Mouse (Mus musculus): ENCODE results near the gene Myh1.

The Myh1 gene

DNA sequence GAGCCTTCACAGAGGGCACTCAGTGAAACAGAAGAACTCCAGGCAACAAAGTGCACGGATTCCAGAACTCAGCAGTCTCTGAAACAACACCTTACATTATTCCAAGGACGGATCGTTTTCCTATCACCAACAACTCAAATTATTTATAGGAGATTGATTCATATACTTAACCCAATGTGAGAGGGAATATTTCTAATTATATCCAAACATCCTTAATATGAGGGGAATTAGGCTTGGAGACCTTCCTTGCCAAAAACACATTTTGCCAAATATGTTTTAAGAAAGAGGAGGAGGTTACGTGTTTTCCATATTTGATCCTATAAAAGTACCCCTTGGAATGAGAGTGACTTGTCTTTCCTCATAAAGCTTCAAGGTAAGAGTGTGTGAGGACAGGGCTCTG, at the start of gene Myh1:
TSS of gene Myh1 (plus strand) at position 301 of the 400 bp plus-strand sequence.
- DNase-seq (ENCODE audit: low spot score): no peak

GRCm38 (mm10) chr11:67150237-67150636, 49.6 kb upstream of the Myh1 start:
- DNase-seq (ENCODE audit: low spot score): no peak

- DNase-seq (ENCODE audit: low spot score): no peak
Measured at GRCm38 (mm10) chr11:67151159-67151558, 48.7 kb upstream of the Myh1 start.

DNA sequence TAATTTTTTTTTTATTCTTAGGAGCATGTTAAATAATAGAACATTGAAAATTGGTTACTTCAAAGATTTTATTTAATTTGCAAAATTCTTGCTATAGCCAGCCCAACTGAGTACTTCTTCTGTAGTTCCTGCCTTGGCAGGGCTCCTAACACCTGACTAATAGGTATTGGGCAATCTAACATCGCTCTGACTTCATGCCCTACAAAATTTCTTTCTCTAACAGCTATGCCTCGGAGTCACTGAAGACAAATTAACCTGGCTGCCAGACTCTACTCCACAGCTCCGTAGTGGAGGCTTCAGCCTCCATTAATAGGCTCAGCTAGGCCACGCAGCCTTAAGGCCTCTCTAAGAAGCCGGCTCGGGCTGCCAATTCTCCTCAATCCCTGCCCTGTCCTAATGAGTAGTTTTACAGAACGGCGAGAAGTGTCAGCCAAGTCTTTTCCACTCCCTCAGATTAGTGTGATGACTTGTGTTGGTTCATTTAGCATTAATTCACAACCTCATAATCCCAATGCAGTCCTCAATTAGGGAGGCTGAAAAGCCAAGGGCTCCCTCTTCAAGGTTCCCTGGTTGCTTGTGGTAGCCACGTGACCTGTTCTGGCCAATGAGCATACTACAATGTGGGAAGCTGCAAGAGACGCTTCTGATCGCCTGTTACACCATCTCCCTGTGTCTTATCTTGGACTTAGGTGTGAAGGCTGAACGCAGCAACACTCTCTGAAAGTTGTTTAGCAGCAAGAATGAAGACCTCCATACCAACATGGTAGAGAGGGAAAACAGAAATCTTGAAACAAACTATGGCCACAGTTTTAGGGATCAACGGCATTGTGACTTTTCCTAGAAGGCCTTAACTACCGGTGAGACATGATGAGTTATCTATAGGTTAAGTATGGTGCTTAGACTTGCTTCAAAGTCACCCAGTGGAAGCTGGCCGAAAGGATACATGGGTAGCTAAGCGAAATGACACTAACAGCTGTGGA, 47.9 kb upstream of the Myh1 start:
- no peak for DNase-seq (ENCODE audit: low spot score)

DNA sequence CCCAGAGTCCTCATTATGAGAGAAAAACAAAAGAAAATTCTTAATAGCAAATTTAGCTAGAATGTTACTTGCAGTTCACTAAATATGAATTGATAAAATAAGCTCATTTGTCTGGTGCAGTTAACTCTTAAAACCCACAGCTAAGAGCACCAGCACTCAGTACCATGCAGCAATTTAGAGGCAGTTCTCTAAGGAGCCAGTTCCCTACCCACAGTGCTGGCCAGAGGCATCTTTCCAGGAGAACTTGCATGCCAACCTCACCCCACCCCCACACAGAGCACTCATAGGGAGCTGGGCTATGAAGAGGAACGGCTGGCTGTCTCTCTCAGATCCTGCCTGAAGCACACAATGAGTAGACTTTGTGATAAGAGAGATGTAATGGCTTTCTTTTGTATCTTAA, 46.7 kb upstream of the Myh1 start:
- DNase-seq (ENCODE audit: low spot score): no peak

GRCm38 (mm10) chr11:67153843-67154242, 46.0 kb upstream of the Myh1 start:
- DNase-seq (ENCODE audit: low spot score): no peak

DNA sequence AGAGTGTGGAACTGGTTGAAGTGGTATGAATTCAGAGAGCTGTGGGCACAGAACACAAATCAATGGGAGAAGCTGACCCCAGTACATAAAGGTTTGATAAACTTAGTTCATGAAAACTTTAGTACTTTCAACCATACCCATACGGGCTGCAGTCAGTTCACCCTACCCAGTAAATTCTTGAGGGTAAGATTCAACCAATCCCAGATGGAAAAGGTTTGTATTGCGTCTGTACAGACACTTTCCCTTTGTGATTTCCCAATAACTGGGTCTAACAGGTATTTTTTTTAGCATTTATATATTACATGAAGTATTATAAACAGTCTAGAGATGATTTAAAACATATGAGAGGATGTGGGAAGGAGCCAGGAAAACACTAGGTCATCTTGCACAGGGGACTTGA, 44.2 kb upstream of the Myh1 start:
- no peak for DNase-seq (ENCODE audit: low spot score)

GRCm38 (mm10) chr11:67160131-67160530, 39.7 kb upstream of the Myh1 start:
- DNase-seq (ENCODE audit: low spot score): no peak

DNA sequence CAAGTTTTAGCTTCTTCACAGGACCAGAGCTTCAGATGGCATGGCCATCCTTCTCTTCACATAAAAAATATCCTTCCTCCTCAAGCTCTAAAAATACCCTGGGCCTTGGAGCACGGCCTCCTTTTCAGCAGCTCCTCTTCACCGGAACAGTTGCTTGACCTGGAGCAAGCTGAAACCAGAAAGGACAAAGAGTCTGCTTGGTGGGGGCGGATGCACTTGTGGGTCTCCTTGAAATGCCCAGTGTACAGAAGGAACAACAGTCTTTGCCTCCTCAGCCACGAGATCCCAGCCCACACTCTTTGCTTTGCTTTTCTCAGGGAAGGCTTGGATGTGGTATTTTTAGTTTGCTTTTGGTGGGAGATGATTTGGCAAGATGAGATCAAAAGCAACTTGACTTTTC, 36.2 kb upstream of the Myh1 start:
- no peak for DNase-seq (ENCODE audit: low spot score)

DNA sequence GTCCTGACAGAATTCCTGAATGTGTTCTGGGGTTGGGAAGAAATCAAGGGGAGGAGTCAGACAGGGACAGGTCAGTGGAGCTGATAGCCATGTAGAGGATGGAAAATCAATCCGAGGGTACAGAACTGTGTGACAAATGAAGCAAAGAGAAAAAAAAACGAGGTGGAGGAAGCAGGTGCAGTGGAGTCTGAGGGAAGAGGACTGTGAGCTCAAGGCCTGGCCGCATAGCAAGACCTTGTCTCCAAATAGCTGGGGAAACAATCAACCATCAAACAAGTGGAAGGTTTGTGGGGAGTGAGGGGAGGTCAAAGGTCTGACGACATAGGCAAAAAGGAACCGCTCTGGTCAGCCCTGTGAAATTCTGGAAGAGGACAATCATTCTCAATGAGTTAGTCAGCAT, 35.0 kb upstream of the Myh1 start:
- no peak for DNase-seq (ENCODE audit: low spot score)

DNA sequence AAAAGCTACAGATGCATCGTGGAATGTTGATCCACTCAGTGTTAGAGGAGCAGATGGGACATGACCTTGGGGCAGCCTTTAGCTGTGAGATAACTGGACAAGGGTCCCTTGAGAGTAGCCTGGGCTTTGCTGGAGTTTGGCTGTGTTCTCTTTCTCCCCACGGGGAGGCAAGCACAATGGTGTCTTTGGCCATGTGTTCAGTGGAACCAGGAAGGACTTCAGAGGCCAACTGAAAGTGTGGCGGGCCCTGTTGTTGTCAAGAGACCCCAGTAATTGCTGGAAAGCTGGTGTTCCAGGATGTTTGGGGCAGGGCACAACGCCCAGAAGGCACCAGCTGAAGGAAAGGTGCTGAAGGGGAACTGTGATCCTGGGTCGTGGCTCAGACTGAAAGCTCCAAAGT, 30.6 kb upstream of the Myh1 start:
- DNase-seq (ENCODE audit: low spot score): no peak

- DNase-seq (ENCODE audit: low spot score): no peak
Measured at GRCm38 (mm10) chr11:67170727-67171126, 29.1 kb upstream of the Myh1 start, which contains the start of gene Myh2. TSS of gene Myh2 (plus strand) at chr11:67171027.

- no peak for DNase-seq (ENCODE audit: low spot score)
Measured at GRCm38 (mm10) chr11:67172439-67172838, 27.4 kb upstream of the Myh1 start.

DNA sequence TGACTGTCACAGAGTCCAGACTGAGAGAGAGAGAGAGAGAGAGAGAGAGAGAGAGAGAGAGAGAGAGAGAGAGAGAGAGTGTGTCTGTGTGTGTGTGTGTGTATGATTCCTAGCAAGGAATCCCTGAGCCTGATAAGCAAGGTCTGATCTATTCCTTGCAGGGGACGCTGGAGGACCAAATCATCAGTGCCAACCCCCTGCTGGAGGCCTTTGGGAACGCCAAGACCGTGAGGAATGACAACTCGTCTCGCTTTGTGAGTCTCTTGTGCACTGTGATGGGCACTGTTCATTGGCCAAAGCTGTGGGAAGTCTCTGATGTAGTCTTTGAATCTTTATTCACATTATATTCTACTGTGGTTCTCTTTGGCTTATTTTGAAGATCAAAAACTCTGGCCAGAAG, 23.5 kb upstream of the Myh1 start:
- DNase-seq (ENCODE audit: low spot score): no peak

GRCm38 (mm10) chr11:67190316-67190715, 9.5 kb upstream of the Myh1 start:
- DNase-seq (ENCODE audit: low spot score): no peak

DNA sequence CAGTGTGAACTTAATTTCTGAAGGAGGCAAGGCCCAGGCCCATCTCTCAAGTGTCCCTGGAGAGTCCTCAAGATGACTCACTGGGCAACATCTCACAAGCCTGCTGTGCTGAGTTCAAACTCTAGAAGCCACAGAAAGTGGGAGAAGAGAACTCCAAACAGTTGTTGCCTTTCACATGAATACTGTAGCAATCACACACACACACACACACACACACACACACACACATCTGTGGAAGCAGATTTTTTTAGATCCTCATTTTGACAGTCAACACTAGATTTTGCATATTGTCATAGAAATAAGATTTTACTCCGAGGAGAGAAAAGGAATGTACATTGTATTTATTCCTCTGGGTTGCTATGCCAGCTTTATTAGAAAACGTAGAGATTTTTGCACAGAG, 9.0 kb upstream of the Myh1 start:
- DNase-seq (ENCODE audit: low spot score): no peak

- DNase-seq (ENCODE audit: low spot score): no peak
Measured at GRCm38 (mm10) chr11:67191496-67191895, 8.4 kb upstream of the Myh1 start.

DNA sequence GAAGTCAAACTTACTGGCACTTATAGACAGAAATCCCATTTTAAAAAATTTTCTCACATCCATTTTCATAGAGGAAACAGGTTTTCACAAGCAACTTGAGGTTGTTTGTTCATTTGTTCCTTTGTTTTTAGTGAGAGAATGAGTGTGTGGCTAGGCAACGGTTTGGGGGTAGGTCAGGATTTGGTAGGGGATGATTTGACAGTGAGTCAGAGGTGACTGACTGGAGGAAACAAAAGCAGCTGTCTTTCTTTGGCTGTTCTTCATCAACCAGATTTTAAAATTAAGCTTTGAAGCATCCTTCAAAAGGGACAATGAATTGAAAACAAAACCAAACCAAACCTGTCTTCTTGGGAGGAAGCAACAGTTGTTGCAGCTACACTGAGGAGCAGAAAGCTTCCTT, 531 bp upstream of the Myh1 start:
- no peak for DNase-seq (ENCODE audit: low spot score)

DNA sequence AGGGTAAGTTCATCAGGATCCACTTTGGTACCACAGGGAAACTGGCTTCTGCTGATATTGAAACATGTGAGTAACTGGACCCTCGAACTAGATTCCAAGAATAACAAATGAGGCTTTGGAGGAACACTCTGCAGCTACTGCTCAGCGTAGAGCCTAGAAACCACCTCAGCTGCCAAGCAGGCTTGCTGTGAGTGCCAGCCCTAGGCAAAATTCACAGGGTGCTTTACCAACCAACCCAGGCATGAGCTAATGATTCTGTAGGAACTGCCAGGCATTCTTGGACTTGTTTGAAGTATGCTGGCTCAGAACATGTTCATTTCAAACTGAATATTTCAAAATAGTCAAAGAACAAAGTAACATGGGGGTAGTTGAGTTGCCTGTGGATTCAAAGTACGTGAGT, 4.9 kb downstream of the Myh1 start:
- DNase-seq (ENCODE audit: low spot score): no peak

- DNase-seq (ENCODE audit: low spot score): no peak
Measured at GRCm38 (mm10) chr11:67221803-67222202, 22.0 kb downstream of the Myh1 start.

DNA sequence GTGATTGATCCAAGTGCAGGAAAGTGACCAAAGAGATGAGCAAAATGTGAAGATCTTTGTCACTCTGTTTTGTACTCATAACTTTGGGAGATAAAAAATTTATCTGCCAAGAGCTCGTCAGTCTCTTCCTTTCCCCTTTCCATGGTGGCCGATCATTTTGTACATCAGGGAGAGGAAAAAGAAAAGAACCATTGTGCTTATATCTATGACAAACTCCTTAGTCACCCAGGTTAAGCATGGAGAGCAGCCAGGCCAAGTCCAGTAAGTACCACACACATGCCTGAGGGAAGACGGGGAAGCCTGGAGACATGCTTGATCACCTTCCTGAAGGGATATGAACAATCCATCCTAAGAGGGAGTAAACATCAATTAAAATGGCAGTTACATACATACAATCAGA, 24.6 kb downstream of the Myh1 start:
- DNase-seq (ENCODE audit: low spot score): no peak

- no peak for DNase-seq (ENCODE audit: low spot score)
Measured at GRCm38 (mm10) chr11:67228731-67229130, 28.9 kb downstream of the Myh1 start.

DNA sequence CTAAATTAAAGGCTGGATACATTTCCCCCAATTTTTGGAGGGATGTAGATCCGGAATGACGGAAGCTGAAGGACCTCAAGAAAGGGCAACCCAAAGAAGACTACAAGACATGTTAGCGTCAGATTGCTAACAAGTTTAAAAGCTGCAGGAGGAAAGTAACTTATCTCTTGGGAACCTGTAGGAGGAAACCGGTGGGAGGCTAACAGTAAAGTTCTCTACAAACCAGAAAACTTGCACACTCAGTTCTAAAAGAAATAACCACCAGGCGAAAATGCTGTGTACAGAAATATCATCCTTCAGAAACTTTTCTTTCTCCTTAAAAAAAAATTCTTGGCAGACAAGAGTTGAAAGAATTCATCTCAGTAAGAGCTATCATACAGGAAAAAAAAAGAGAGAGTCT, 29.3 kb downstream of the Myh1 start:
- DNase-seq (ENCODE audit: low spot score): no peak

DNA sequence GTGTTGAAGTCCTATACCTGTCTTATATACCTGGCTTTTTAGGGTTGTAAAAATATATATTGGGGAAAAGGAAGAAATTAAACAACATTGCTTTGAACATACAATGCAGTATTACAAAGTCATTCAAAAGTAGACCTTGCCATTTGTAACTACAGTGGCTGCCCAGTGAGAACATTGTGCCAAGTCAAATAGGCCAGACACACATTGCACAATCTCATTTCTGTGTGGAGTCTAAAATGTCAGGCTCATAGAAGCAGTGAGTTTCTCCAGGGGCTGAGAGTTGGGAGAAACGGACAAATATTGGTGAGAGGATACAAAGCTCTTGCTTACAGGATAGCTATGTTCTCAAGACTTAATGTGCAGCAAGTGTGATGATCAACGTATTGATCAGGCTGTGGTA, 30.1 kb downstream of the Myh1 start:
- no peak for DNase-seq (ENCODE audit: low spot score)

Measured in layer of hippocampus, adult 9-10 months (tissue).